Mouse (Mus musculus) midbrain, postnatal 0 days (tissue): ENCODE data around the gene Dcbld2. TPM values are rescaled to one million over a fixed set of nuclear protein-coding genes. Genes with fewer than 3 reads are reported as not detected.

Experiments
- ATAC-seq: fragments of 200-750 bp; cut with Nextera tagmentation; 2 replicates; pipeline ENCODE4 v1.8.0; 2017; ENCODE audit warnings: moderate number of reproducible peaks, mild to moderate bottlenecking, moderate TSS enrichment, moderate library complexity; ENCODE audit not compliant: low FRiP score
- DNase-seq: peaks from one replicate; pipeline ENCODE4 v3.0.0-alpha.2; 2015; ENCODE audit warnings: low spot score
- H3K27ac ChIP-seq: fragments of 300-500 bp; sonication (generic); 2 replicates; pipeline ENCODE4 v1.5.1; 2014; ENCODE audit warnings: low read depth, mild to moderate bottlenecking, low read length, mixed read lengths
- H3K27me3 ChIP-seq: fragments of 300-500 bp; sonication (generic); 2 replicates; pipeline ENCODE4 v1.6.1; 2014; ENCODE audit warnings: low read length, control low read depth, mixed read lengths; ENCODE audit not compliant: insufficient read depth
- H3K36me3 ChIP-seq: fragments of 300-500 bp; sonication (generic); 2 replicates; pipeline ENCODE4 v1.6.1; 2014; ENCODE audit warnings: low read length, control low read depth, mixed read lengths; ENCODE audit not compliant: insufficient read depth
- H3K4me1 ChIP-seq: fragments of 300-500 bp; sonication (generic); 2 replicates; pipeline ENCODE4 v1.6.1; 2014; ENCODE audit warnings: mild to moderate bottlenecking, control low read depth, antibody characterized with exemption, low read length, mixed read lengths; ENCODE audit not compliant: insufficient read depth
- H3K4me2 ChIP-seq: fragments of 300-500 bp; sonication (generic); 2 replicates; pipeline ENCODE4 v1.6.1; 2014; ENCODE audit warnings: low read depth, mild to moderate bottlenecking, low read length, mixed read lengths; ENCODE audit not compliant: poor library complexity, severe bottlenecking
- H3K4me3 ChIP-seq: fragments of 300-500 bp; sonication (generic); 2 replicates; pipeline ENCODE4 v1.5.1; 2014; ENCODE audit warnings: low read depth, mild to moderate bottlenecking, low read length, moderate library complexity
- H3K9ac ChIP-seq: fragments of 300-500 bp; sonication (generic); replicated peaks from 2 replicates; pipeline ENCODE4 v1.6.1; 2014; ENCODE audit warnings: mild to moderate bottlenecking, low read length, moderate library complexity, mixed read lengths; ENCODE audit not compliant: poor library complexity, severe bottlenecking
- H3K9me3 ChIP-seq: fragments of 300-500 bp; sonication (generic); 2 replicates; pipeline ENCODE4 v1.6.1; 2016; ENCODE audit warnings: low read length, control low read depth
- CTCF ChIP-seq: IDR thresholded peaks from 2 replicates; pipeline ENCODE4 v1.5.1; 2016; ENCODE audit warnings: antibody characterized with exemption, mild to moderate bottlenecking
- WGBS: fragments of 180-500 bp; shearing (Covaris S2); extraction: QIAGEN DNeasy Blood & Tissue Kit; methylation state at CpG from one replicate; pipeline ENCODE4 v1.1.7; 2014; 5-methylcytosine and 5-hydroxymethylcytosine counted together
- polyA plus RNA-seq: library from polyadenylated mRNA; unstranded; fragments of >200 nt; fragmentation: Nextera tagmentation; extraction: Ambion mirVana; gene quantifications from 2 replicates; pipeline ENCODE4 v1.2.1, GENCODE M21; 2015
- total RNA-seq: library from RNA; depleted of rRNA; stranded (reverse); fragments of >200 nt; gene quantifications from 2 replicates; pipeline ENCODE4 v1.2.3, GENCODE M21; 2014

The Dcbld2 gene
- total and polyA plus RNA-seq, 2 experiments from 2014 or later, result 3.7 to 34.2 TPM

GRCm38 (mm10) chr16:58409825-58410224 is 1.6 kb downstream of the Dcbld2 start:
- 29% methylated on average over 7 of the region's 7 CpGs for WGBS
- H3K9ac ChIP-seq, result 0 out of 2 replicates have a peak overlapping the region, but pooled peaks have one; percentile 19
- ATAC-seq (no peak), DNase-seq (no peak)
- no peaks in the 10 kb centered on the region for H3K27me3 ChIP-seq
- no peak overlapping the region for H3K27ac ChIP-seq
- H3K4me1 ChIP-seq, result no peaks in the 10 kb centered on the region
- H3K4me3 ChIP-seq, result peak overlapping the region; percentile 95
- H3K36me3 ChIP-seq, result no peaks in the 10 kb centered on the region
- TF ChIP-seq CTCF, result no peak
- H3K9me3 ChIP-seq, result no peaks in the 10 kb centered on the region
- peak overlapping the region; percentile 83 for H3K4me2 ChIP-seq

GRCm38 (mm10) chr16:58414801-58415200 is 6.6 kb downstream of the Dcbld2 start:
- Histone ChIP-seq H3K27ac (no peak overlapping the region), H3K9me3 (no peaks in the 10 kb centered on the region), H3K27me3 (no peaks in the 10 kb centered on the region), H3K4me2 (no peak overlapping the region), H3K4me3 (no peak overlapping the region), H3K4me1 (no peaks in the 10 kb centered on the region), H3K36me3 (no peaks in the 10 kb centered on the region), H3K9ac (no peak overlapping the region)
- WGBS, result 98% methylated on average over 4 of the region's 4 CpGs
- ATAC-seq, result no peak
- DNase-seq, result no peak
- TF ChIP-seq CTCF, result no peak

DNA sequence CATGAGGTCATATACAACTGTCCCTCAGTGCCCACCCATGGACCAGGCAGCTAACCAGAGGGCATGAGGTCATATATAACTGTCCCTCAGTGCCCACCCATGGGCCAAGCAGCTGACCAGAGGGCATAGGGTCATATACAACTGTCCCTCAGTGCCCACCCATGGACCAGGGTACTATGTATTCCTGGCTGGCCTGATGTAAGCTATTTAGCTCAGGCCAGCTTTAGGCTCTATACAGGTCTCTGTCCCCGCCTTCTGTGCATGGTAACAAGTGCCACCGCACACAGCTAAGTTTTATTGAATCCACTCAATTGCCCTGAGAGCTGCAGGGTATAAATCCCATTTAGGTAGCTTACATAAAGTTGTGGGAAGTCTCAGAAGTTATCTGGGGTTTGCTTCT is 7.3 kb downstream of the Dcbld2 start:
- no peak for TF ChIP-seq CTCF
- no peaks in the 10 kb centered on the region for H3K27me3 ChIP-seq
- DNase-seq, result no peak
- H3K36me3 ChIP-seq, result no peaks in the 10 kb centered on the region
- no peak overlapping the region for H3K9ac ChIP-seq
- 91% methylated on average over 2 of the region's 2 CpGs for WGBS
- no peak overlapping the region for H3K27ac ChIP-seq
- H3K4me3 ChIP-seq, result no peak overlapping the region
- H3K4me2 ChIP-seq, result no peak overlapping the region
- H3K4me1 ChIP-seq, result no peaks in the 10 kb centered on the region
- no peak for ATAC-seq
- H3K9me3 ChIP-seq, result no peaks in the 10 kb centered on the region

GRCm38 (mm10) chr16:58421696-58422354 is 13.6 kb downstream of the Dcbld2 start:
- WGBS, result 54% methylated on average over 11 of the region's 11 CpGs
- H3K36me3 ChIP-seq, result no peaks in the 10 kb centered on the region

GRCm38 (mm10) chr16:58430246-58430645 is 22.0 kb downstream of the Dcbld2 start:
- DNase-seq (peak; percentile 2), ATAC-seq (no peak)
- Histone ChIP-seq H3K27me3 (no peaks in the 10 kb centered on the region), H3K27ac (no peak overlapping the region), H3K9me3 (no peaks in the 10 kb centered on the region), H3K36me3 (no peaks in the 10 kb centered on the region), H3K9ac (no peak overlapping the region), H3K4me3 (no peak overlapping the region), H3K4me2 (no peak overlapping the region), H3K4me1 (no peaks in the 10 kb centered on the region)
- WGBS, result 63% methylated on average over 7 of the region's 7 CpGs
- no peak for TF ChIP-seq CTCF

More at GRCm38 (mm10) chr16:58421696-58422354, 13.6 kb downstream of the Dcbld2 start:
- H3K9ac ChIP-seq, result no peak overlapping the region
- no peaks in the 10 kb centered on the region for H3K9me3 ChIP-seq
- no peak overlapping the region for H3K4me2 ChIP-seq
- no peak for ATAC-seq
- H3K4me1 ChIP-seq, result no peaks in the 10 kb centered on the region
- no peak for TF ChIP-seq CTCF
- no peaks in the 10 kb centered on the region for H3K27me3 ChIP-seq
- no peak overlapping the region for H3K4me3 ChIP-seq
- H3K27ac ChIP-seq, result no peak overlapping the region
- peak; percentile 43 for DNase-seq

DNA sequence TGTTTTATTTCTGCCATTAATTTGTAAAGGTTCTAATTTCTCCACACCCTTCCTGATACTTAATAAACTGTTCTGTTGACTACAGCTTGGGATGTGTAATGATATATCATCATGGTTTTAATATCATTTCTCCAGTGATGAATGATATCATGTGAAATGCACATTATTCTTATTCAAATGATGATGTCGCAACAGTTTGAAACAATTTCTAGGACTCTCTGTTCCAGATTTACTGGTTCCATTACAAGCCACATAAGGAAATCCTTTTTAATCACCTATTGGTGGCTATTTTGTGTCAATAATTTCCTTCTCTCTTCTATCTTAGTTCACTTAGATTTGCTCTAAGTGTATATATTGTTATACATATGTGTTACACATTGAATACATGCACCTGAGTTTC is 24.1 kb downstream of the Dcbld2 start:
- H3K4me3 ChIP-seq, result no peak overlapping the region
- no peak for DNase-seq
- H3K27me3 ChIP-seq, result no peaks in the 10 kb centered on the region
- H3K4me2 ChIP-seq, result no peak overlapping the region
- ATAC-seq, result no peak
- H3K9ac ChIP-seq, result no peak overlapping the region
- no peak for TF ChIP-seq CTCF
- H3K36me3 ChIP-seq, result no peaks in the 10 kb centered on the region
- WGBS, result 96% methylated on average over 1 of the region's 1 CpGs
- H3K9me3 ChIP-seq, result no peaks in the 10 kb centered on the region
- no peak overlapping the region for H3K27ac ChIP-seq
- H3K4me1 ChIP-seq, result no peaks in the 10 kb centered on the region
